Mouse (Mus musculus) ES-Bruce4 (cell line): ENCODE results near the gene H2-Eb2. TPM values are rescaled to one million over a fixed set of nuclear protein-coding genes. Genes with fewer than 3 reads are reported as not detected.

Source experiments
- H3K27ac ChIP-seq: 2 replicates; pipeline ENCODE4 v1.5.1; 2012; ENCODE audit warnings: low read length, inconsistent platforms; ENCODE audit not compliant: insufficient read depth
- H3K27me3 ChIP-seq: 2 replicates; pipeline ENCODE4 v1.6.1; 2012; ENCODE audit warnings: mild to moderate bottlenecking, low read length, inconsistent platforms; ENCODE audit not compliant: control insufficient read depth, poor library complexity, insufficient read depth, severe bottlenecking
- H3K36me3 ChIP-seq: 2 replicates; pipeline ENCODE4 v1.6.1; 2012; ENCODE audit warnings: inconsistent platforms, mild to moderate bottlenecking, low read length, moderate library complexity; ENCODE audit not compliant: control insufficient read depth, poor library complexity, insufficient read depth, severe bottlenecking
- H3K4me1 ChIP-seq: one replicate; pipeline ENCODE4 v1.8.1; 2011; ENCODE audit warnings: low read length; ENCODE audit not compliant: control insufficient read depth, insufficient read depth
- H3K4me3 ChIP-seq: 2 replicates; pipeline ENCODE4 v1.5.1; 2011; ENCODE audit warnings: low read depth, mild to moderate bottlenecking, low read length
- H3K9ac ChIP-seq: 2 replicates; pipeline ENCODE4 v1.6.1; 2012; ENCODE audit warnings: low read depth, mild to moderate bottlenecking, inconsistent platforms; ENCODE audit not compliant: poor library complexity, severe bottlenecking
- H3K9me3 ChIP-seq: replicated peaks from 2 replicates; pipeline ENCODE4 v1.6.1; 2012; ENCODE audit warnings: mild to moderate bottlenecking, low read length, inconsistent platforms; ENCODE audit not compliant: control insufficient read depth, poor library complexity, insufficient read depth, severe bottlenecking
- CTCF ChIP-seq: IDR thresholded peaks from one replicate; pipeline ENCODE4 v1.8.1; 2011; ENCODE audit warnings: low read depth, low read length
- EP300 ChIP-seq: IDR thresholded peaks from 2 replicates; pipeline ENCODE4 v1.6.1; 2011; ENCODE audit warnings: low read depth, low read length; ENCODE audit not compliant: insufficient read depth
- POLR2A ChIP-seq: IDR thresholded peaks from one replicate; pipeline ENCODE4 v1.8.1; 2011; ENCODE audit warnings: low read length; ENCODE audit not compliant: insufficient read depth
- polyA plus RNA-seq: library from polyadenylated mRNA; stranded (reverse); fragments of >200 nt; gene quantifications from 2 replicates; pipeline ENCODE4 v1.2.4, GENCODE M21; 2011; ENCODE audit warnings: low read depth; ENCODE audit not compliant: missing spikeins, insufficient read depth, insufficient read length

The H2-Eb2 gene
- polyA plus RNA-seq, 1 experiment, result not detected

- no peaks in the 10 kb centered on the region for H3K36me3 ChIP-seq
- no peaks in the 10 kb centered on the region for H3K9me3 ChIP-seq
- H3K9ac ChIP-seq, result no peak overlapping the region
- TF ChIP-seq EP300 (no peak), CTCF (no peak), POLR2A (no peak)
- no peaks in the 10 kb centered on the region for H3K4me1 ChIP-seq
- no peaks in the 10 kb centered on the region for H3K27me3 ChIP-seq
- H3K4me3 ChIP-seq, result no peak overlapping the region
- no peak overlapping the region for H3K27ac ChIP-seq
Observed at GRCm38 (mm10) chr17:34314286-34314685, 11.2 kb upstream of the H2-Eb2 start.

GRCm38 (mm10) chr17:34315512-34315911 lies 10.0 kb upstream of the H2-Eb2 start:
- TF ChIP-seq EP300 (no peak), POLR2A (no peak)
- Histone ChIP-seq H3K9ac (no peak overlapping the region), H3K4me3 (no peak overlapping the region), H3K36me3 (no peaks in the 10 kb centered on the region), H3K27ac (no peak overlapping the region), H3K9me3 (no peaks in the 10 kb centered on the region), H3K4me1 (no peaks in the 10 kb centered on the region), H3K27me3 (no peaks in the 10 kb centered on the region)

GRCm38 (mm10) chr17:34316697-34317096 lies 8.8 kb upstream of the H2-Eb2 start:
- TF ChIP-seq CTCF (no peak), POLR2A (no peak), EP300 (no peak)
- Histone ChIP-seq H3K27me3 (no peaks in the 10 kb centered on the region), H3K9me3 (no peaks in the 10 kb centered on the region), H3K36me3 (no peaks in the 10 kb centered on the region), H3K4me1 (no peaks in the 10 kb centered on the region), H3K4me3 (no peak overlapping the region), H3K9ac (no peak overlapping the region), H3K27ac (no peak overlapping the region)

- Histone ChIP-seq H3K4me1 (no peaks in the 10 kb centered on the region), H3K36me3 (no peaks in the 10 kb centered on the region), H3K27ac (no peak overlapping the region), H3K27me3 (no peaks in the 10 kb centered on the region), H3K9ac (no peak overlapping the region), H3K9me3 (no peaks in the 10 kb centered on the region), H3K4me3 (no peak overlapping the region)
- TF ChIP-seq CTCF (no peak), POLR2A (no peak), EP300 (no peak)
Observed at GRCm38 (mm10) chr17:34317275-34317674, 8.2 kb upstream of the H2-Eb2 start.

- H3K27ac ChIP-seq, result no peak overlapping the region
- no peak overlapping the region for H3K4me3 ChIP-seq
- H3K4me1 ChIP-seq, result no peaks in the 10 kb centered on the region
- no peak overlapping the region for H3K9ac ChIP-seq
- H3K36me3 ChIP-seq, result no peaks in the 10 kb centered on the region
- no peaks in the 10 kb centered on the region for H3K27me3 ChIP-seq
- H3K9me3 ChIP-seq, result no peaks in the 10 kb centered on the region
- TF ChIP-seq CTCF (no peak), POLR2A (no peak), EP300 (no peak)
Observed at GRCm38 (mm10) chr17:34326373-34326772, 908 bp downstream of the H2-Eb2 start.

- H3K4me3 ChIP-seq, result no peak overlapping the region
- H3K9ac ChIP-seq, result no peak overlapping the region
- H3K4me1 ChIP-seq, result no peaks in the 10 kb centered on the region
- no peaks in the 10 kb centered on the region for H3K9me3 ChIP-seq
- no peaks in the 10 kb centered on the region for H3K27me3 ChIP-seq
- no peak overlapping the region for H3K27ac ChIP-seq
- TF ChIP-seq CTCF (no peak), EP300 (no peak), POLR2A (no peak)
- H3K36me3 ChIP-seq, result no peaks in the 10 kb centered on the region
Observed at GRCm38 (mm10) chr17:34329807-34330206, 4.3 kb downstream of the H2-Eb2 start.
